Mouse (Mus musculus): ENCODE measurements around the gene Sarnp.

- no peak for TF ChIP-seq POLR2A (IDR thresholded peaks at IDR 0.05; ENCODE audit: borderline replicate concordance, extremely low read depth, low read depth, low read length)
- no peak for TF ChIP-seq CTCF (IDR thresholded peaks at IDR 0.05; ENCODE audit: insufficient read depth, low read length)
Measured at GRCm38 (mm10) chr10:128850339-128850738, 33.2 kb downstream of the Sarnp start.

Measured in lung, adult 2 months (tissue).